Mouse (Mus musculus) midbrain, embryonic 14.5 days (tissue): Measurements from ENCODE around the gene Arhgef11. TPM values are rescaled to one million over a fixed set of nuclear protein-coding genes. Genes with fewer than 3 reads are reported as not detected.

Source experiments
- ATAC-seq: fragments of 200-750 bp; cut with Nextera tagmentation; 2 replicates; pipeline ENCODE4 v1.8.0; 2017; ENCODE audit warnings: moderate number of reproducible peaks, moderate library complexity; ENCODE audit not compliant: low FRiP score, low TSS enrichment
- DNase-seq: peaks from one replicate; pipeline ENCODE4 v3.0.0-alpha.2; 2015
- H3K27ac ChIP-seq: fragments of 300-500 bp; sonication (generic); replicated peaks from 2 replicates; pipeline ENCODE4 v1.5.1; 2014; ENCODE audit warnings: mild to moderate bottlenecking, low read depth, low read length, moderate library complexity
- H3K27me3 ChIP-seq: fragments of 300-500 bp; sonication (generic); 2 replicates; pipeline ENCODE4 v1.6.1; 2014; ENCODE audit warnings: low read length, control low read depth, mixed read lengths; ENCODE audit not compliant: control insufficient read depth, insufficient read depth
- H3K36me3 ChIP-seq: fragments of 300-500 bp; sonication (generic); 2 replicates; pipeline ENCODE4 v1.6.1; 2014; ENCODE audit warnings: low read length, control low read depth; ENCODE audit not compliant: control insufficient read depth, insufficient read depth
- H3K4me1 ChIP-seq: fragments of 300-500 bp; sonication (generic); 2 replicates; pipeline ENCODE4 v1.6.1; 2014; ENCODE audit warnings: mild to moderate bottlenecking, antibody characterized with exemption, low read length, control low read depth; ENCODE audit not compliant: control insufficient read depth, insufficient read depth
- H3K4me2 ChIP-seq: fragments of 300-500 bp; sonication (generic); 2 replicates; pipeline ENCODE4 v1.6.1; 2014; ENCODE audit warnings: mild to moderate bottlenecking, low read length, moderate library complexity
- H3K4me3 ChIP-seq: fragments of 300-500 bp; sonication (generic); replicated peaks from 2 replicates; pipeline ENCODE4 v1.5.1; 2014; ENCODE audit warnings: low read depth, low read length
- H3K9ac ChIP-seq: fragments of 300-500 bp; sonication (generic); replicated peaks from 2 replicates; pipeline ENCODE4 v1.6.1; 2014; ENCODE audit warnings: mild to moderate bottlenecking, low read length, moderate library complexity
- H3K9me3 ChIP-seq: fragments of 300-500 bp; sonication (generic); 2 replicates; pipeline ENCODE4 v1.6.1; 2016; ENCODE audit warnings: low read length, control low read depth, mixed read lengths; ENCODE audit not compliant: control insufficient read depth
- WGBS: fragments of 180-500 bp; shearing (Covaris S2); extraction: QIAGEN DNeasy Blood & Tissue Kit; methylation state at CpG from one replicate; pipeline ENCODE4 v1.1.7; 2014; 5-methylcytosine and 5-hydroxymethylcytosine counted together
- polyA plus RNA-seq: library from polyadenylated mRNA; unstranded; fragments of >200 nt; fragmentation: Nextera tagmentation; extraction: Ambion mirVana; gene quantifications from 2 replicates; pipeline ENCODE4 v1.2.1, GENCODE M21; 2014

The Arhgef11 gene
- polyA plus RNA-seq, 1 experiment from 2014 or later, result 30.6 TPM

- Histone ChIP-seq H3K36me3 (no peaks in the 10 kb centered on the region), H3K27ac (no peak overlapping the region), H3K4me3 (peak overlapping the region; percentile 25), H3K27me3 (peaks cover 17% of the 10 kb centered on the region), H3K4me2 (peak overlapping the region; percentile 46), H3K9ac (0 out of 2 replicates have a peak overlapping the region, but pooled peaks have one; percentile 16), H3K4me1 (no peaks in the 10 kb centered on the region), H3K9me3 (no peaks in the 10 kb centered on the region)
- WGBS, result 58% methylated on average over 6 of the region's 6 CpGs
- ATAC-seq, result no peak
- no peak for DNase-seq
Measured at GRCm38 (mm10) chr3:87768431-87768830, 151.1 kb downstream of the Arhgef11 start.

GRCm38 (mm10) chr3:87768844-87769243, 151.5 kb downstream of the Arhgef11 start:
- Histone ChIP-seq H3K36me3 (no peaks in the 10 kb centered on the region), H3K4me2 (peak overlapping the region; percentile 46), H3K27ac (no peak overlapping the region), H3K27me3 (peaks cover 17% of the 10 kb centered on the region), H3K4me3 (peak overlapping the region; percentile 25), H3K9me3 (no peaks in the 10 kb centered on the region), H3K9ac (0 out of 2 replicates have a peak overlapping the region, but pooled peaks have one; percentile 16), H3K4me1 (no peaks in the 10 kb centered on the region)
- peak; percentile 70 for DNase-seq
- WGBS, result 3% methylated on average over 37 of the region's 37 CpGs
- ATAC-seq, result no peak

GRCm38 (mm10) chr3:87769506-87769905, 152.1 kb downstream of the Arhgef11 start:
- H3K27me3 ChIP-seq, result peaks cover 17% of the 10 kb centered on the region
- H3K9me3 ChIP-seq, result no peaks in the 10 kb centered on the region
- no peaks in the 10 kb centered on the region for H3K4me1 ChIP-seq
- H3K9ac ChIP-seq, result no peak overlapping the region
- no peak for ATAC-seq
- H3K4me3 ChIP-seq, result no peak overlapping the region
- 82% methylated on average over 8 of the region's 8 CpGs for WGBS
- H3K4me2 ChIP-seq, result no peak overlapping the region
- no peak for DNase-seq
- no peak overlapping the region for H3K27ac ChIP-seq
- H3K36me3 ChIP-seq, result no peaks in the 10 kb centered on the region

DNA sequence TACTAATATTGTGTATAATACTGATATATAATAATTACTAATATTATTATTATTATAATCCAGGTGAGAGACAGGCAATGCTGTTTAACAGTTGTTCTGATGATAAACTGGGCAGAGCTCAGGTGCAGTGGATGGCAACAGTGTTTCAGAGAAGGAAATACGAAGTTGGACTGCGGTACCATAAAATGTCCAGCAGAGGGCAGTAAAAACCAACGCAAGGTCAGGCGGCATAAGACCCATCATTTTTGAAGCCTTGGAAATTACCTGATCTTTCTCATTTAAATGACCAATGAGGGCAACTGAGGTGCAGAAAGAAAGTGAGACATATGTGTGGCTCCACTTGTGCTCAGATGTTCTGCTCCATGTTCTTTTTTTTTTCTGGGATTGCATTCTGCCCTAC, 152.9 kb downstream of the Arhgef11 start:
- Histone ChIP-seq H3K4me2 (no peak overlapping the region), H3K9ac (no peak overlapping the region), H3K27me3 (peaks cover 17% of the 10 kb centered on the region), H3K4me3 (no peak overlapping the region), H3K27ac (no peak overlapping the region), H3K4me1 (no peaks in the 10 kb centered on the region), H3K36me3 (no peaks in the 10 kb centered on the region), H3K9me3 (no peaks in the 10 kb centered on the region)
- ATAC-seq, result no peak
- WGBS, result 2% methylated on average over 4 of the region's 4 CpGs
- peak; percentile 89 for DNase-seq

- H3K9ac ChIP-seq, result no peak overlapping the region
- H3K9me3 ChIP-seq, result no peaks in the 10 kb centered on the region
- H3K27ac ChIP-seq, result no peak overlapping the region
- 48% methylated on average over 6 of the region's 6 CpGs for WGBS
- no peaks in the 10 kb centered on the region for H3K4me1 ChIP-seq
- DNase-seq, result no peak
- no peak overlapping the region for H3K4me3 ChIP-seq
- peaks cover 17% of the 10 kb centered on the region for H3K27me3 ChIP-seq
- H3K4me2 ChIP-seq, result no peak overlapping the region
- no peaks in the 10 kb centered on the region for H3K36me3 ChIP-seq
- no peak for ATAC-seq
Measured at GRCm38 (mm10) chr3:87771088-87771487, 153.7 kb downstream of the Arhgef11 start.

DNA sequence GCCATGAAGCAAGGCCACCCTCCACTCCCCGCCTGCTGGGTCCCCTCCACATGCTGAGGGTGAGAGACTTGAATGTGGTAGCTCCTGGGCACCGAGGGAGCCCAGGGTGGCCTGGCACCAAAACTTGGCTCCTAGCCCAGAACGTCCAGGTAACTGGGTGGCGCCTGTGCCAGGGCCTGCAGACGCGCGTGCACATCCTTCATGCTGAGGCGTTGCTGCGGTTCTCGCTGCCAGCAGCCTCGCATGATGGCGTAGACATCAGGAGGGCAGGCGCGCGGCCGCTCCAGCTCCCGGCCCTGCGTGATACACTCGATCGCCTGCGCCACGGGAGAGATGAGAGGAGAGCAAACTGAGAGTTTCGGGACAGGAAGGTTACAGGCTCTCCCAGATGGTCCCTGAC, 160.9 kb downstream of the Arhgef11 start:
- Histone ChIP-seq H3K27ac (0 out of 2 replicates have a peak overlapping the region, but pooled peaks have one; percentile 20), H3K9ac (no peak overlapping the region), H3K36me3 (no peaks in the 10 kb centered on the region), H3K27me3 (no peaks in the 10 kb centered on the region), H3K4me1 (peaks cover 6% of the 10 kb centered on the region; the same call in 1 of the 2 replicates), H3K9me3 (no peaks in the 10 kb centered on the region), H3K4me2 (peak overlapping the region; percentile 28), H3K4me3 (no peak overlapping the region)
- DNase-seq (no peak), ATAC-seq (no peak)
- WGBS, result 50% methylated on average over 23 of the region's 23 CpGs

GRCm38 (mm10) chr3:87779086-87779485, 161.7 kb downstream of the Arhgef11 start:
- 25% methylated on average over 2 of the region's 2 CpGs for WGBS
- no peak overlapping the region for H3K4me2 ChIP-seq
- DNase-seq (peak; percentile 56), ATAC-seq (peak; percentile 13; the same call in 1 of the 2 replicates)
- no peaks in the 10 kb centered on the region for H3K36me3 ChIP-seq
- H3K27me3 ChIP-seq, result no peaks in the 10 kb centered on the region
- H3K4me1 ChIP-seq, result peaks cover 6% of the 10 kb centered on the region; the same call in 1 of the 2 replicates
- H3K9ac ChIP-seq, result no peak overlapping the region
- H3K4me3 ChIP-seq, result no peak overlapping the region
- H3K9me3 ChIP-seq, result no peaks in the 10 kb centered on the region
- no peak overlapping the region for H3K27ac ChIP-seq

DNA sequence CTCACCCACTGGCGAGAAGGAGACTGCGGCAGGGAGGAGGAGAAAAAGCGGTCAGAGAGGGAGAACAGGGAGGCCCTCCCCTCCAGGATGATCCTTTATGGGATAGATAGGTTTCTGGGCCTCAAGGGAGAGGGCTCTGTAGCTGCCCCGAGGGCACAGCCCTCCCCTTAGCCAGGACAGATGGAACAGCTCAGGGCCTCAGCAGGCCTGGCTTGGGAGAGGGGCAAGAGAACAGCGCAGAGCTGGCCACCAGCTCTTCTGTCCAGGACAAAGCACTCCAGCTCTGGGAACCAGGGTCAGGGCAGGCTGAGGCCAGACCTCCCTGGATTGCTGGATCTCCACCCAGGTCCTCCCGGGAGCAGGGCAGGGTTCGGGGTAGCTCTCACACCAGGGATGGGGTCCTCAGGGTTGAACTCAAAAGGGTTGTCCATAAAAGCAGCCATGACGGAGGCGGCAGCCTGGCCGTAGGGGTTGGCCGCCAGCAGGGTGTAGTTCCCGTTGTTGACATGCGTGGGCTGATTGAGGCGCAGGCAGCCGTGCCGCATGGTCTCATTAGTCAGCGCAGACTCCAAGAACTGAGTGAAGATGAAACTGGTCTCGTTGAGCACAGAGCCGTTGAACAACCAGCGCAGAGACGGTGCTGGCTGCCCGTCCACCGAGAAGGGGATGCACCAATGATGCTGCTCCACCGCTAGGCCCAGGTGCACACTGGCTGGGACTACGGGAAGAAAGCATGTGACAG, 166.1 kb downstream of the Arhgef11 start:
- H3K27ac ChIP-seq, result no peak overlapping the region
- no peaks in the 10 kb centered on the region for H3K27me3 ChIP-seq
- 84% methylated on average over 25 of the region's 25 CpGs for WGBS
- no peaks in the 10 kb centered on the region for H3K9me3 ChIP-seq
- H3K4me1 ChIP-seq, result peaks cover 6% of the 10 kb centered on the region; the same call in 1 of the 2 replicates
- no peaks in the 10 kb centered on the region for H3K36me3 ChIP-seq
- no peak overlapping the region for H3K4me2 ChIP-seq
- no peak for DNase-seq
- H3K4me3 ChIP-seq, result no peak overlapping the region
- no peak for ATAC-seq
- H3K9ac ChIP-seq, result no peak overlapping the region

DNA sequence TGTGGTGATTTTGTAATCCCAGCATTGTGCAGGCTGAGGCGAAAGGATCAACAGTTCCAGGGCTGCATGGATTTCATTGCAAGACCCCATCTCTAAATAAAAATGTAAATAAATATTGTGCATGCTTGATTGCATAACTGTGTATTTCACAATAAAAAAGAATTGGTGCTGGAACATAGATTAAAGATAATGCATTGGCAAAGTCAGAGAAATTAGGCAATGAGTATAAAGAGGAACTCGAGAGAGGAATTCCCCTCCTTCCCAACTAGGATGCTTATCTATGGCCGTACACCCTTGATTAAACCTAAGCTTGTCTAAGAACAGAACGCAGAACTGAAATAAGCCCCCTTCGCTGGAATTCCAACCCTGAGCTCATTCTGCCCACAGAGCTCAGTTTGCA, 167.8 kb downstream of the Arhgef11 start:
- no peak for DNase-seq
- no peak overlapping the region for H3K27ac ChIP-seq
- H3K9me3 ChIP-seq, result no peaks in the 10 kb centered on the region
- no peak for ATAC-seq
- H3K4me2 ChIP-seq, result no peak overlapping the region
- H3K27me3 ChIP-seq, result no peaks in the 10 kb centered on the region
- WGBS, result 82% methylated on average over 5 of the region's 5 CpGs
- no peaks in the 10 kb centered on the region for H3K36me3 ChIP-seq
- 0 out of 2 replicates have a peak, but pooled peaks cover 3% of the 10 kb centered on the region for H3K4me1 ChIP-seq
- no peak overlapping the region for H3K4me3 ChIP-seq
- H3K9ac ChIP-seq, result no peak overlapping the region
